Mouse (Mus musculus) central nervous system, embryonic 11.5 days (tissue): ENCODE results near the gene Srd5a3. TPM values are rescaled to one million over a fixed set of nuclear protein-coding genes. Genes with fewer than 3 reads are reported as not detected.

ENCODE experiments used
- polyA plus RNA-seq: library from polyadenylated mRNA; depleted of rRNA; stranded (reverse); fragments of >200 nt; gene quantifications from 2 replicates; pipeline ENCODE4 v1.2.3, GENCODE M21; 2012; rRNA removed

Gene Srd5a3
- polyA plus RNA-seq: 16.6 and 33.5 TPM in 2 replicates

DNA sequence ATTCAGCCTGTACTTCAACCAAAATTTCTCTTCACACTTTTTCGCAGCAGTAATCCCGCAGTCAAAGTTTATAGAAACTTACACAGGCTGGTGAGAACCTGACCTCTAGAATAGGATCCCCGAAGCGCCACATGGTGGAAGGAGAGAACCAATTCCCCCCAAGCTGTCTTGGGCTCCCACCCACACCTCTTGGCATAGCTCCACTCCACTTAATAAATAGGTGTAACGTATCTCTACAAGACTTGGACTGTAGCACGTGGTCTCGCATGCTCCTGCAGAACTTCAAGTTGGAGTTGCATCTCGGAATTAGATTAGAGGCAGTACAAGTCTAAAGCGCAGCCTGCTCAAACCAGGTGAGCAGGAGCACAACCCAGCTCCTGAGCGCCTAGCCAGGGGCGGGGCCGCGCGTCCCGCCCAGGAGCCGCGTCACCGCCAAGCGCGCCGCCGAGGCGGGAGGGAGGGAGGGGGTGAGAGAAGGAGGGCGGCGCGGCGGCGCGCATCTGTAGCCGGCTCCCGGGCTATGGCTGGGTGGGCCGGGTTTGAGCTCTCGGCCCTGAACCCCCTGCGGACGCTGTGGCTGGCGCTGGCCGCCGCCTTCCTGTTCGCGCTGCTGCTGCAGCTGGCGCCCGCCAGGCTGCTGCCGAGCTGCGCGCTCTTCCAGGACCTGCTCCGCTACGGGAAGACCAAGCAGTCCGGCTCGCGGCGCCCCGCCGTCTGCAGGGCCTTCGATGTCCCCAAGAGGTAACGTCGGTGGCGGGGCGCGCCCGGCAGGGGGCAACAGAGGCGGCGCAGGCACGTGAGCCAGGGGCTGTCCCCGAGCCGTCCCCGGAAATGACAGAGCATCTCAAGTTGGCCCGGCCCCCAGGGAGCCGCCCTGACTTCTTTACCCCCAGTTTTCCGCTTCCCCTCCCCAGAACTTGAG, at the start of gene Srd5a3:
Gene Srd5a3 (plus strand): TSS at position 464 of the 922 bp plus-strand sequence.

DNA sequence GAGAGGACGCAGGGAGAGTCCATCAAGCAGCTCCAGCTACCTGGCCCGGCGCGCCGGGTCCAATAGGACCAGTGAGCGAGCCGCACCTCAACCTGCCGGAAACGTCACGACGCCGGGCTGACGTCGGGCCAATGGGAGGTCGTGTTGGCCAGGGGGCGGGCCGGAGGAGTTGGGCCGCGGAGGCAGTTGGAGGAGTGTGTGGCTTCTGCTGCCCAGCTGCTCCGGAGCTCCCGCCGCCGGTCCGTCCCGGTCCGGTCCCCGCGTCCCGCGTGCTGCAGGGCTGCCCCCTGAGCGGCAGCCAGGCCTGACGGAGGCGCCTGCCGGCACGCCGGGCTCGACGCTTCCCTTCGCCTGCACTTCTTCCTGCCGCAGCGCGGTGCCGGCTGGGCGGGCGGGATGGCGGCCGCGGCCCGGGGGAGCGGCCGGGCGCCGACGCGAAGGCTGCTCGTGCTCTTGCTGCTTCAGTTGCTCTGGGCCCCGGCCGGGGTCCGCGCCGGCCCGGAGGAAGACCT, 43.7 kb downstream of the Srd5a3 start, which contains the start of gene Tmem165:
Gene Tmem165 (plus strand): TSS at position 131 of the 512 bp plus-strand sequence.

Other genes starting within 250 kb of the Srd5a3 start
- 18.0 and 20.4 TPM in 2 replicates for gene Kdr, start 161.8 kb upstream of the Srd5a3 start, polyA plus RNA-seq
- gene Tmem165, start 43.6 kb downstream of the Srd5a3 start, polyA plus RNA-seq: 107 and 130 TPM in 2 replicates
- 5.2 and 11.1 TPM in 2 replicates for gene Clock, start 164.5 kb downstream of the Srd5a3 start, polyA plus RNA-seq
- gene Pdcl2, start 190.9 kb downstream of the Srd5a3 start, polyA plus RNA-seq: not detected in 2 replicates
- gene Nmu, start 223.5 kb downstream of the Srd5a3 start, polyA plus RNA-seq: 0.06 and 0.12 TPM in 2 replicates